Mouse (Mus musculus): ENCODE data around the gene Ccdc50. TPM values are rescaled to one million over a fixed set of nuclear protein-coding genes. Genes with fewer than 3 reads are reported as not detected.
A peak's percentile ranks its signal among the peaks of the same experiment; 100 is the strongest.

Ccdc50 gene
- polyA plus RNA-seq, 1 experiment = 13.8 TPM

GRCm38 (mm10) chr16:27387634-27388611 lies 746 bp upstream of the Ccdc50 start:
- Histone ChIP-seq H3K36me3 (ENCODE audit: control insufficient read depth, insufficient read depth) (no peaks in the 10 kb centered on the region), H3K79me2 (ENCODE audit: control insufficient read depth, insufficient read depth) (peaks cover 32% of the 10 kb centered on the region), H3K27me3 (ENCODE audit: control insufficient read depth, insufficient read depth, insufficient read length) (no peaks in the 10 kb centered on the region), H3K4me2 (ENCODE audit: low read depth) (peak overlapping the region; percentile 76), H3ac (ENCODE audit: control insufficient read depth, insufficient read length) (peak overlapping the region; percentile 97), H3K4me3 (peak overlapping the region; percentile 63)
- TF ChIP-seq E2F4 (IDR thresholded peaks at IDR 0.05; ENCODE audit: insufficient read depth) = no peak
- no peak for TF ChIP-seq REST (IDR thresholded peaks at IDR 0.05; ENCODE audit: insufficient read depth, insufficient read length)
- TF ChIP-seq POLR2A (IDR thresholded peaks at IDR 0.05; ENCODE audit: insufficient read length, low read depth) = no peak
- no peak for TF ChIP-seq MYOD1 (IDR thresholded peaks at IDR 0.05; ENCODE audit: control insufficient read depth in 1 of 3, insufficient read length in 2 of 3, low read depth in 2 of 3)
- TF ChIP-seq USF1 (IDR thresholded peaks at IDR 0.05; ENCODE audit: low read depth) = no peak
- TF ChIP-seq SRF (IDR thresholded peaks at IDR 0.05; ENCODE audit: control insufficient read depth, insufficient read length, low read depth) = no peak
- TF ChIP-seq POLR2AphosphoS2 (IDR thresholded peaks at IDR 0.05; ENCODE audit: insufficient read length, low read depth) = no peak
- TF ChIP-seq TCF12 (IDR thresholded peaks at IDR 0.05; ENCODE audit: insufficient read depth, poor library complexity, severe bottlenecking) = no peak
- TF ChIP-seq MAX (IDR thresholded peaks at IDR 0.05; ENCODE audit: low read depth) = no peak
- TF ChIP-seq MYOG (IDR thresholded peaks at IDR 0.05; ENCODE audit: control insufficient read depth in 1 of 3, insufficient read depth in 1 of 3, insufficient read length in 2 of 3, low read depth in 2 of 3) = no peak
- no peak for TF ChIP-seq TCF3 (IDR thresholded peaks at IDR 0.05; ENCODE audit: insufficient read length, low read depth)
- TF ChIP-seq CEBPB (IDR thresholded peaks at IDR 0.05; ENCODE audit: insufficient read depth, poor library complexity, severe bottlenecking) = no peak

GRCm38 (mm10) chr16:27389534-27390282 lies 1.0 kb downstream of the Ccdc50 start:
- H3K36me3 ChIP-seq (ENCODE audit: control insufficient read depth, insufficient read depth) = no peaks in the 10 kb centered on the region
- peak overlapping the region; percentile 63 for H3K4me3 ChIP-seq
- TF ChIP-seq E2F4 (IDR thresholded peaks at IDR 0.05; ENCODE audit: insufficient read depth) (no peak), USF1 (IDR thresholded peaks at IDR 0.05; ENCODE audit: low read depth) (no peak), TCF3 (IDR thresholded peaks at IDR 0.05; ENCODE audit: insufficient read length, low read depth) (no peak), POLR2AphosphoS2 (IDR thresholded peaks at IDR 0.05; ENCODE audit: insufficient read length, low read depth) (no peak), MYOD1 (IDR thresholded peaks at IDR 0.05; ENCODE audit: control insufficient read depth in 1 of 3, insufficient read length in 2 of 3, low read depth in 2 of 3) (no peak), TCF12 (IDR thresholded peaks at IDR 0.05; ENCODE audit: insufficient read depth, poor library complexity, severe bottlenecking) (no peak), CEBPB (IDR thresholded peaks at IDR 0.05; ENCODE audit: insufficient read depth, poor library complexity, severe bottlenecking) (no peak)
- peak overlapping the region; percentile 71 for H3K4me2 ChIP-seq (ENCODE audit: low read depth)
- H3K27me3 ChIP-seq (ENCODE audit: control insufficient read depth, insufficient read depth, insufficient read length) = no peaks in the 10 kb centered on the region
- peak overlapping the region; percentile 97 for H3ac ChIP-seq (ENCODE audit: control insufficient read depth, insufficient read length)
- peaks cover 50% of the 10 kb centered on the region for H3K79me2 ChIP-seq (ENCODE audit: control insufficient read depth, insufficient read depth)

GRCm38 (mm10) chr16:27390306-27390705 lies 1.6 kb downstream of the Ccdc50 start:
- TF ChIP-seq SRF (IDR thresholded peaks at IDR 0.05; ENCODE audit: control insufficient read depth, insufficient read length, low read depth) (no peak), TCF3 (IDR thresholded peaks at IDR 0.05; ENCODE audit: insufficient read length, low read depth) (no peak), MAX (IDR thresholded peaks at IDR 0.05; ENCODE audit: low read depth) (no peak), E2F4 (IDR thresholded peaks at IDR 0.05; ENCODE audit: insufficient read depth) (no peak), MYOD1 (IDR thresholded peaks at IDR 0.05; ENCODE audit: control insufficient read depth in 1 of 3, insufficient read length in 2 of 3, low read depth in 2 of 3) (no peak), TCF12 (IDR thresholded peaks at IDR 0.05; ENCODE audit: insufficient read depth, poor library complexity, severe bottlenecking) (no peak), USF1 (IDR thresholded peaks at IDR 0.05; ENCODE audit: low read depth) (no peak), REST (IDR thresholded peaks at IDR 0.05; ENCODE audit: insufficient read depth, insufficient read length) (no peak), MYOG (IDR thresholded peaks at IDR 0.05; ENCODE audit: control insufficient read depth in 1 of 3, insufficient read depth in 1 of 3, insufficient read length in 2 of 3, low read depth in 2 of 3) (no peak), POLR2A (IDR thresholded peaks at IDR 0.05; ENCODE audit: insufficient read length, low read depth) (no peak), CEBPB (IDR thresholded peaks at IDR 0.05; ENCODE audit: insufficient read depth, poor library complexity, severe bottlenecking) (no peak), POLR2AphosphoS2 (IDR thresholded peaks at IDR 0.05; ENCODE audit: insufficient read length, low read depth) (no peak)
- H3K4me3 ChIP-seq = peak overlapping the region; percentile 63
- no peaks in the 10 kb centered on the region for H3K27me3 ChIP-seq (ENCODE audit: control insufficient read depth, insufficient read depth, insufficient read length)
- H3K4me2 ChIP-seq (ENCODE audit: low read depth) = peak overlapping the region; percentile 71
- no peaks in the 10 kb centered on the region for H3K36me3 ChIP-seq (ENCODE audit: control insufficient read depth, insufficient read depth)
- no peak overlapping the region for H3ac ChIP-seq (ENCODE audit: control insufficient read depth, insufficient read length)
- H3K79me2 ChIP-seq (ENCODE audit: control insufficient read depth, insufficient read depth) = peaks cover 55% of the 10 kb centered on the region

GRCm38 (mm10) chr16:27391845-27392244 lies 3.2 kb downstream of the Ccdc50 start:
- Histone ChIP-seq H3ac (ENCODE audit: control insufficient read depth, insufficient read length) (no peak overlapping the region), H3K79me2 (ENCODE audit: control insufficient read depth, insufficient read depth) (peaks cover 66% of the 10 kb centered on the region), H3K4me3 (no peak overlapping the region), H3K27me3 (ENCODE audit: control insufficient read depth, insufficient read depth, insufficient read length) (no peaks in the 10 kb centered on the region), H3K36me3 (ENCODE audit: control insufficient read depth, insufficient read depth) (no peaks in the 10 kb centered on the region), H3K4me2 (ENCODE audit: low read depth) (no peak overlapping the region)
- TF ChIP-seq TCF12 (IDR thresholded peaks at IDR 0.05; ENCODE audit: insufficient read depth, poor library complexity, severe bottlenecking) (no peak), MYOG (IDR thresholded peaks at IDR 0.05; ENCODE audit: control insufficient read depth in 1 of 3, insufficient read depth in 1 of 3, insufficient read length in 2 of 3, low read depth in 2 of 3) (no peak), USF1 (IDR thresholded peaks at IDR 0.05; ENCODE audit: low read depth) (no peak), CEBPB (IDR thresholded peaks at IDR 0.05; ENCODE audit: insufficient read depth, poor library complexity, severe bottlenecking) (no peak), TCF3 (IDR thresholded peaks at IDR 0.05; ENCODE audit: insufficient read length, low read depth) (no peak), POLR2A (IDR thresholded peaks at IDR 0.05; ENCODE audit: insufficient read length, low read depth) (no peak), SRF (IDR thresholded peaks at IDR 0.05; ENCODE audit: control insufficient read depth, insufficient read length, low read depth) (no peak), E2F4 (IDR thresholded peaks at IDR 0.05; ENCODE audit: insufficient read depth) (no peak), REST (IDR thresholded peaks at IDR 0.05; ENCODE audit: insufficient read depth, insufficient read length) (no peak), POLR2AphosphoS2 (IDR thresholded peaks at IDR 0.05; ENCODE audit: insufficient read length, low read depth) (no peak), MYOD1 (IDR thresholded peaks at IDR 0.05; ENCODE audit: control insufficient read depth in 1 of 3, insufficient read length in 2 of 3, low read depth in 2 of 3) (no peak), MAX (IDR thresholded peaks at IDR 0.05; ENCODE audit: low read depth) (no peak)
